Mouse (Mus musculus) lung, adult 2 months (tissue): Measurements from ENCODE around the gene Map6.

Experiments used
- CTCF ChIP-seq: fragments of 200-500 bp; IDR thresholded peaks from 2 replicates; pipeline ENCODE4 v1.5.1; 2011; ENCODE audit warnings: mild to moderate bottlenecking, low read length, control low read depth; ENCODE audit not compliant: insufficient read depth
- POLR2A ChIP-seq: fragments of 200-500 bp; IDR thresholded peaks from 2 replicates; pipeline ENCODE4 v1.6.1; 2011; ENCODE audit warnings: low read depth, mild to moderate bottlenecking, control low read depth, low read length, borderline replicate concordance; ENCODE audit errors: extremely low read depth

GRCm38 (mm10) chr7:99248157-99248742 is 19.0 kb upstream of the Map6 start:
- no peak for TF ChIP-seq CTCF
- TF ChIP-seq POLR2A, result no peak
